Mouse (Mus musculus) intestine, embryonic 16.5 days (tissue): ENCODE measurements at regions not wholly inside any gene's neighbourhood (a gene's known extent, or its start where the extent isn't known, plus 50 kb on each side); places are given as distances from the start of the nearest gene placed in this dataset.

Experiments
- ATAC-seq: fragments of 200-750 bp; cut with Nextera tagmentation; 2 replicates; pipeline ENCODE4 v1.8.0; 2017; ENCODE audit warnings: moderate TSS enrichment, moderate library complexity
- H3K27ac ChIP-seq: fragments of 300-500 bp; sonication (generic); 2 replicates; pipeline ENCODE4 v1.5.1; 2014; ENCODE audit warnings: mild to moderate bottlenecking, low read length
- H3K27me3 ChIP-seq: fragments of 300-500 bp; sonication (generic); replicated peaks from 2 replicates; pipeline ENCODE4 v1.6.1; 2014; ENCODE audit warnings: low read length, control low read depth, mixed read lengths; ENCODE audit not compliant: control insufficient read depth, insufficient read depth
- H3K36me3 ChIP-seq: fragments of 300-500 bp; sonication (generic); 2 replicates; pipeline ENCODE4 v1.6.1; 2014; ENCODE audit warnings: low read length, control low read depth; ENCODE audit not compliant: control insufficient read depth, insufficient read depth
- H3K4me1 ChIP-seq: fragments of 300-500 bp; sonication (generic); 2 replicates; pipeline ENCODE4 v1.6.1; 2014; ENCODE audit warnings: low read length, control low read depth, mixed read lengths; ENCODE audit not compliant: control insufficient read depth, insufficient read depth
- H3K4me2 ChIP-seq: fragments of 300-500 bp; sonication (generic); 2 replicates; pipeline ENCODE4 v1.6.1; 2014; ENCODE audit warnings: low read depth, low read length, control low read depth
- H3K4me3 ChIP-seq: fragments of 300-500 bp; sonication (generic); 2 replicates; pipeline ENCODE4 v1.5.1; 2014; ENCODE audit warnings: mild to moderate bottlenecking, low read length
- H3K9ac ChIP-seq: fragments of 300-500 bp; sonication (generic); 2 replicates; pipeline ENCODE4 v1.6.1; 2014; ENCODE audit warnings: low read depth, low read length
- H3K9me3 ChIP-seq: fragments of 300-500 bp; sonication (generic); 2 replicates; pipeline ENCODE4 v1.6.1; 2016; ENCODE audit warnings: low read length, control low read depth; ENCODE audit not compliant: control insufficient read depth
- WGBS: fragments of 180-500 bp; shearing (Covaris S2); extraction: QIAGEN DNeasy Blood & Tissue Kit; methylation state at CpG from one replicate; pipeline ENCODE4 v1.1.7; 2014; 5-methylcytosine and 5-hydroxymethylcytosine counted together

DNA sequence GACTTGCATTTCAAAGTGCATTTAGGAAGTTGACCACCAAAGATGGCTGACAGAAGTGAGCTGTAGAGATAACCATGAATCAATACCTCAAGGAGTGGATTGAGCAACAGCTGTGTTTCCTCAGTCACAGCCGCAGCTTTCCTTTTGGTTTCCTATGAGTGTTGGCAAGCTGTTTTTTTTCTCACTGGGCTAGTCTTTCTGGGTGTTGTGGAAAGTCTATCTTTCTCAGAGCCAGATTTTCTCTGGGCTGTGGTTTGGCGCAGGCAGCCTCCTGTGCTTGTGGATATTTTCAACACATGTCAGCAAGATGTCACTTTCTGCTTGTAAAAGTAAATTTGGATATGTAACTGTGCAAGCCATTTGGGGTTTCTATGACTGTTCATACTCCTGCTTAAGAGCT lies 268.6 kb upstream of the Sp4 start:
- H3K27ac ChIP-seq: no peak overlapping the region
- no peak overlapping the region for H3K9ac ChIP-seq
- WGBS: 50% methylated on average over 2 of the region's 2 CpGs
- no peaks in the 10 kb centered on the region for H3K9me3 ChIP-seq
- no peaks in the 10 kb centered on the region for H3K4me1 ChIP-seq
- no peaks in the 10 kb centered on the region for H3K36me3 ChIP-seq
- H3K4me2 ChIP-seq: no peak overlapping the region
- no peak overlapping the region for H3K4me3 ChIP-seq
- ATAC-seq: no peak
- H3K27me3 ChIP-seq: no peaks in the 10 kb centered on the region

DNA sequence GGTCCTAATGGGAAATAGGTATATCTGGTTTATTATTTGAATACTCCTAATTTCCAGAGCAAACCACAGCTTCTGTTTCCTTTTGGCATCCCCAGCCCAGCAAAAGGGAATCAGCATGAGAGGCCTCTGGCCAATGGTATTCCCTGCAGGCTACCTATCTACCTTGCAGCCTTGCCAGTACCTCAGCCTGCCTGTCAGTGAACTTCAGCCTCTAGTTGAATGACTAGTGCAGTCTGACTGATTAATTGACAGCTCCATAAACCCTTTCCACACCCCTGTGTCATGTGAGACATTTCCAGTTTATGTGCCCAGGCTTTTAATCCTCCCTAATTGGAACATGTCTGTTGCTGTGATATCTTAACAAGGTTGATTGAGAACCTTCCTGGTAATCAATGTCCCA lies 265.4 kb upstream of the Sp4 start:
- Histone ChIP-seq H3K27me3 (no peaks in the 10 kb centered on the region), H3K4me2 (no peak overlapping the region), H3K4me3 (no peak overlapping the region), H3K4me1 (peaks cover 2% of the 10 kb centered on the region; the same call in 1 of the 2 replicates), H3K9ac (no peak overlapping the region), H3K9me3 (no peaks in the 10 kb centered on the region), H3K27ac (no peak overlapping the region), H3K36me3 (no peaks in the 10 kb centered on the region)
- ATAC-seq: peak; percentile 95

DNA sequence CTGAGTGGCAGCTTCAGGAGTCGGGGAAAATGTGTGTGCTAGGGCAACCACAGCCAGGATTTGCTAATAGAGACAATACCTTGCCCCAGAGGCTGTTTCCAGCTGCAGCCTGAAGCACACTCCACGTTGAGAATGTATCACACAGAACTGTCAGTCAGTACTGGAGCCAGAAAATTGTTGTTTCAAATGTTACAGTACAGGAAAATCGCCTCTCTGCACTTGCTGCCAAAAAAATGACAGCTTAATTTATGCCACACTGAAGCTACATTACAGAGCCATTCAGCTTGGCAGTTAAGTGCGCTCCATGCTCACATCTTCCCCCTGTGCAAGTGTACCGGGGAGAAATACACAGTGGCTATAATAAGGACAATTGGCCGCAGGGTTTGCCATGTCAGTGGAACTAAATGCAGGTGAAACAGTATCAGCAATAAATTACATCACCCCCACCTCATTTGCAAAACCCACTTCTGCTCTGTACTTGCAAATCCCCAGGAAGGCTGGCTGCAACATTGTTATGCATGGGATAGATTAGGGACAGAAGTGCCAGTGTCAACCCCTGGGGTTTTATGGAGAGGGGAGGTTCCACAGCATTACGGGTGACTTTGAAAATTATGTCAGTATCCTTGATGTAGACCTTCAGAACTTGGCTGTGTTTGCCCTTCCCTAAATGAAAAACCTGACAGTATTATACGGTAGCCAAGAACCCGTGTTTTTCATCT lies 263.3 kb upstream of the Sp4 start:
- 26% methylated on average over 9 of the region's 9 CpGs for WGBS
- Histone ChIP-seq H3K4me1 (peaks cover 2% of the 10 kb centered on the region; the same call in 1 of the 2 replicates), H3K9ac (no peak overlapping the region), H3K27ac (no peak overlapping the region), H3K4me3 (no peak overlapping the region), H3K4me2 (no peak overlapping the region), H3K36me3 (no peaks in the 10 kb centered on the region), H3K27me3 (no peaks in the 10 kb centered on the region), H3K9me3 (no peaks in the 10 kb centered on the region)
- 0 out of 2 replicates have a peak, but pooled peaks have one; percentile 21 for ATAC-seq

DNA sequence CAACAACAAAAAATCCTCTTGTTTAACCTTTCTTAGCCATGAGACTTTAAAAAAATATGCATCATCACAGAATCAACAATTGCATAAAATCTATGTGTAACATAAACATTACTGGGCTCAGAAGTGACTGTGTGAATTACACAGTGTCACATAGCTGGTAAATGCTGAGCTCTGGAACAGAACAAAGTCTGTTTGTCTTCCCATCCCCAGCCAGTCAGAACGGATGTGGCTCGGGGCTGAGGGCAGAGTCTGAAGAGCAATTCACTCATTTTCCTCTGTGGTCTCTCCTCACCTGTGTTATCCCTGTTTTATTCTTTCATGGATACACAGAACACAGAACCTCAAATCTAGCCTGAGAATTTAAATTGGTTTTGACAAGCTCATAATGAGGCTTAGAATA lies 261.0 kb upstream of the Sp4 start:
- peaks cover 2% of the 10 kb centered on the region; the same call in 1 of the 2 replicates for H3K4me1 ChIP-seq
- WGBS: 33% methylated on average over 2 of the region's 2 CpGs
- no peaks in the 10 kb centered on the region for H3K27me3 ChIP-seq
- H3K4me2 ChIP-seq: no peak overlapping the region
- H3K36me3 ChIP-seq: no peaks in the 10 kb centered on the region
- ATAC-seq: peak; percentile 68
- no peak overlapping the region for H3K9ac ChIP-seq
- H3K9me3 ChIP-seq: no peaks in the 10 kb centered on the region
- no peak overlapping the region for H3K4me3 ChIP-seq
- H3K27ac ChIP-seq: no peak overlapping the region

DNA sequence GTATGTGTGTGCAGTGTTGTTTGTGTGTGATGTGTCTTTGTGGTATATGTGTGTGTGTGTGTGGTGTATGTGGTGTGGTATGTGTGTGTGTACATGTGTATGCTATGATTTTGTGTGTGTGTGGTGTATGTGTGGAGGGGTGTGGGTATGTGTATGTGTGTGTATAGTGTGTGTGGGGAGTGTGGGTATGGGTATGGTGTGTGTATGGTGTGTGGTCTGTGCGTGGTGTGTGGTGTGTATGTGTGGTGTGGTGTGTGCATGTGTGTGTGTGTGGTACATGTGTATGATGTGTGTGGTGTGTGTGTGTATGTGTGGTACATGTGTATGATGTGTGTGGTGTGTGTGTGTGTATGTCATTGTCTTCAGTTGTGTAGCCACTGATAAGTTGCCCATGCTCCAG lies 247.8 kb upstream of the Sp4 start:
- no peak for ATAC-seq
- Histone ChIP-seq H3K9me3 (no peaks in the 10 kb centered on the region), H3K27ac (no peak overlapping the region), H3K4me1 (no peaks in the 10 kb centered on the region), H3K4me2 (no peak overlapping the region), H3K27me3 (no peaks in the 10 kb centered on the region), H3K36me3 (no peaks in the 10 kb centered on the region), H3K9ac (no peak overlapping the region), H3K4me3 (no peak overlapping the region)
- WGBS: 94% methylated on average over 1 of the region's 1 CpGs

DNA sequence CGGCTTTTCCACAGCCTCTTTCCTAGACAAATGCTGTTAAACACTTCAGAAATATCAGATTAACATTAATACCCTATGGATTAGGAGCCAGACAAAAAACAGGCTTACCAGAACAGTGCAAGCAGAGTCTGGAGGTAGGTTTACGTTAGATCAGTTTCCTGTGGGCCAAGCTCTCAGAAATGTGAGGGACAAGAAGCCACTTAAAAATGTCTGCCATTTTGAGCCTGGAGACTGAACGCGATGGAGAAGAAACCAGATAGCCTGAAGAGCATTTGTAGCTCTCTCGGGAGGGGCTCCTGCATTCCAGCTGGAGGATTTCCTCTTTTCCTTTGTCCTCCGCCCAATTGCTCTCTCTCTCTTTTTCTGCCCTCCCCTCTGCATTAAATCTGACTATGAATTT lies 239.1 kb upstream of the Sp4 start:
- no peak for ATAC-seq
- H3K4me2 ChIP-seq: no peak overlapping the region
- WGBS: 37% methylated on average over 6 of the region's 6 CpGs
- no peak overlapping the region for H3K4me3 ChIP-seq
- H3K27ac ChIP-seq: no peak overlapping the region
- H3K4me1 ChIP-seq: no peaks in the 10 kb centered on the region
- no peak overlapping the region for H3K9ac ChIP-seq
- H3K36me3 ChIP-seq: no peaks in the 10 kb centered on the region
- no peaks in the 10 kb centered on the region for H3K27me3 ChIP-seq
- H3K9me3 ChIP-seq: no peaks in the 10 kb centered on the region

DNA sequence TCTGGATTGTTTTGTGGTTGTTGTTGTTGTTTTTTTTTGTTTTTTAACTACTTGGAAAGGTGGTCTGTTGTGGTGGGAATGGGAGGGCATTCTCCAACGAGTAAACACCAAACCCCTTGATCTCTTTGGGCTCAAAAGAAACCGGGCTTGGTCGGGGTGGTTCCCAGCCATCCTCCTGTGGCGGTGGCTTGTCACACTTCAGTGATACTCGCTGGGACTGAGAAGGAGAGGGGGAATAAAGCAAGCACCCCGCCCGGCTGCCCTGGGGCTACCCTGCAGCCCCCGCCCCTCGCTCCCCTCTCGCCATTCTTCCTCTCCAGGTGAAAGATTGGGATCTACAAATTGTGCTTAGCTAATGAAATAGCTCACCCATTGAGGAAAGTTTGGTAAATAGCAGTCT lies 229.3 kb upstream of the Sp4 start:
- Histone ChIP-seq H3K9me3 (no peaks in the 10 kb centered on the region), H3K27ac (no peak overlapping the region), H3K4me2 (peak overlapping the region; percentile 45; the same call in 1 of the 2 replicates), H3K4me1 (peaks cover 2% of the 10 kb centered on the region; the same call in 1 of the 2 replicates), H3K4me3 (no peak overlapping the region), H3K27me3 (peaks cover 26% of the 10 kb centered on the region), H3K9ac (no peak overlapping the region), H3K36me3 (no peaks in the 10 kb centered on the region)
- WGBS: 3% methylated on average over 10 of the region's 10 CpGs
- ATAC-seq: no peak

DNA sequence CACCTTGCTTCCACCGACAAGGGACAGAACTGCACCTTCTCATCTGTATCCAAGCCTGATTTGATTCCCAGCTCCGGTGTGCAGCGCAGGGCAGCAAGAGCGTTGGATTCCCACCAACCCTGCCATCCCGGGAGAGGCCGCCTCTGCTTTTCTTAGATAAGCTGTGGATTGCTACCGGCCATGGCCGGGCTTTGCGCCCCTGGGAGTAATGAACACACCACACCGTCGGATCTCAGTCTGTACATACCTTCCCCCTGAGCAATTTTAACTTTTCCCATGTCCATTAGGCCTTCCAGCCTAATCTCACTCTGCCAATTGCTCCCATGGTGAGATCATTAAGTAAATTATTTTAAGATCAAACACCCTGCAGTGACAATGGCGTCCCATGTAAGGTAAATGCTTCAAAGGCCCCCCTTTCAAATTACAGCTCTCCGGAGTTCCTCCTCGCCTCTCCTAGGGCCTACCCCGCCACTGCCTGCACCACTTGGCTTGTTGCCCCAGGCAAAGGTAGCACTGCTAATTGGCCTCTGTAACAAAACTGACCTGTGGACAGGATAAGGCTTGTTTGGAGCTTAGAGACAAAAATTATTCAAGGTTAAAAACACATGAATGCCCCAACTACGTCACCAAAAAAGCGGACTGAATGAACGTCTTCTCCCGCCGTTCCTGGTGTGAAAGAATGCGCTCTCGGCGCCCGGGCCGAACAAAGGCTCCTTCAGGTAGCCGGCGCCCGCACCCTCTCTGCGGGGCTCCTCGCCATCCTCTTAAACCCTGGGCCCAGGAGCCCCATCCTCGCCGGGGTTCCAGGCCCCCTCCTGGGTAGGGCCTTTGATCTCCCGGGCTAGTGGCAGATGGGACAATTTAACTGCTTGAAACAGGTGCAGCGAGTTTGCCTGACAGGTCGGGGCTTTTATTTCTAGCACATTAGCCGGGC lies 228.5 kb upstream of the Sp4 start:
- H3K4me3 ChIP-seq: no peak overlapping the region
- H3K4me2 ChIP-seq: peak overlapping the region; percentile 45; the same call in 1 of the 2 replicates
- 8% methylated on average over 36 of the region's 36 CpGs for WGBS
- ATAC-seq: no peak
- peaks cover 26% of the 10 kb centered on the region for H3K27me3 ChIP-seq
- peaks cover 2% of the 10 kb centered on the region; the same call in 1 of the 2 replicates for H3K4me1 ChIP-seq
- no peak overlapping the region for H3K27ac ChIP-seq
- no peaks in the 10 kb centered on the region for H3K9me3 ChIP-seq
- no peak overlapping the region for H3K9ac ChIP-seq
- H3K36me3 ChIP-seq: no peaks in the 10 kb centered on the region

DNA sequence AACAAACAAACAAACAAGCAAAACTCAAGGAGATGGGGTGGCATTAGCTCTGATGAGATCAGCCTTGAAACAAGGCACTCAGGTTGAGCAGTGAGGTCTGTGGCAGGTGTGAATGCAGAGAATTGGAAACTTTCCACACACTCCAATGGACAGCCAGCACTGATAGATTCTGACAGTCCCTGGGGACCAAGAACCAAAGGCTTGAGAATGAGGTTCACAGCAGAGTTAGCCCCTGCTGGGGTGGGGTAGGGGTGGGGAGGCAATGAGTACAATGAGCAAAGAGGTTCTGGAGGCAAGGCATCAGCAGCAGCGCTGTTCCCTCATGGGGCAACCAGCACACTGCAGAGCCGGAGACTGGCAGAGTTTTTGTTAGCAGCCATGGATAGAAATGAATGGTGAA lies 220.5 kb upstream of the Sp4 start:
- no peak overlapping the region for H3K9ac ChIP-seq
- H3K9me3 ChIP-seq: no peaks in the 10 kb centered on the region
- no peak overlapping the region for H3K4me3 ChIP-seq
- no peaks in the 10 kb centered on the region for H3K27me3 ChIP-seq
- H3K4me2 ChIP-seq: no peak overlapping the region
- ATAC-seq: no peak
- WGBS: 74% methylated on average over 2 of the region's 2 CpGs
- no peaks in the 10 kb centered on the region for H3K36me3 ChIP-seq
- H3K4me1 ChIP-seq: no peaks in the 10 kb centered on the region
- no peak overlapping the region for H3K27ac ChIP-seq
